Mouse (Mus musculus): ENCODE results near the gene Kif18b.

DNA sequence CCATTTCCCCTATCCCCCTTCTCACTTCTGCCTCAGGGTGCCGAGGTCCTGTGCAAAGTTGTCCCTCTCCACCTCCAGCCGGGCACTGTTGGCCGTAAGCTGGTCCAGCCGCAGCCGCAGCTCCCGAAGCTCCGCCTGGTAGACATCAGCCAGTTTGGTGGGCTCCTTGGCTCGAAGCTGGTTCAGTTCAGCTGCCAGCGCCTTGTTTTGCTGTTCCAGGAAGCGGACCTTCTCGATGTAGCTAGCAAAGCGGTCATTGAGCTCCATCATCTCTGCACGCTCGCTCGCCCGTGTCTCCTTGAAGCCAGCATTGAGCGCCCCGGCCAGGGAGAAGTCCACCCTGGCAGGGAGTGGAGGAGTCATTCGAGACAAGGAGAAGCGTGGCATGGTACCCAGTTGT lies 28.3 kb downstream of the Kif18b start:
- no peak for TF ChIP-seq ETS1 (IDR thresholded peaks at IDR 0.05; ENCODE audit: low read depth, low read length)
- no peak for TF ChIP-seq CTCF (IDR thresholded peaks at IDR 0.05 in 2 of 3, conservative IDR thresholded peaks at IDR 0.05 in 1 of 3; ENCODE audit: control insufficient read depth in 1 of 3, insufficient read depth in 1 of 3, low read depth in 2 of 3, low read length in 3 of 3, poor library complexity in 1 of 3, severe bottlenecking in 1 of 3)
- no peak for TF ChIP-seq NELFE (IDR thresholded peaks at IDR 0.05; ENCODE audit: low read depth, low read length)
- TF ChIP-seq ZC3H11A (IDR thresholded peaks at IDR 0.05; ENCODE audit: low read depth, low read length) = no peak
- no peak for TF ChIP-seq SMC3 (IDR thresholded peaks at IDR 0.05; ENCODE audit: low read depth, low read length)
- no peak for TF ChIP-seq POLR2A (IDR thresholded peaks at IDR 0.05; ENCODE audit: control insufficient read depth in 1 of 2, insufficient read depth in 1 of 2, low read depth in 1 of 2, low read length in 2 of 2, poor library complexity in 1 of 2)
- TF ChIP-seq MAFK (IDR thresholded peaks at IDR 0.05; ENCODE audit: borderline replicate concordance, low read depth, low read length) = no peak
- TF ChIP-seq MAX (IDR thresholded peaks at IDR 0.05; ENCODE audit: low read length) = no peak
- TF ChIP-seq RCOR1 (IDR thresholded peaks at IDR 0.05; ENCODE audit: low read depth, low read length) = no peak
- no peak for TF ChIP-seq MYC (IDR thresholded peaks at IDR 0.05; ENCODE audit: low read depth, low read length)
- no peak for TF ChIP-seq ZNF384 (IDR thresholded peaks at IDR 0.05; ENCODE audit: low read depth, low read length)
